Mouse (Mus musculus) neural tube, embryonic 15.5 days (tissue): Measurements from ENCODE around the gene Lamc1. TPM values are rescaled to one million over a fixed set of nuclear protein-coding genes. Genes with fewer than 3 reads are reported as not detected.
"Not testable (repeated sequence)": the region's sequence is repeated elsewhere in the genome, so short reads cannot be mapped to it uniquely, and the experiment has no call there.

Source experiments
- ATAC-seq: fragments of 200-750 bp; cut with Nextera tagmentation; 2 replicates; pipeline ENCODE4 v1.8.0; 2017; ENCODE audit warnings: mild to moderate bottlenecking, moderate TSS enrichment, moderate library complexity; ENCODE audit not compliant: low FRiP score
- H3K27ac ChIP-seq: fragments of 300-500 bp; sonication (generic); replicated peaks from 2 replicates; pipeline ENCODE4 v1.5.1; 2015; ENCODE audit warnings: mild to moderate bottlenecking, inconsistent platforms
- H3K27me3 ChIP-seq: fragments of 300-500 bp; sonication (generic); replicated peaks from 2 replicates; pipeline ENCODE4 v1.6.1; 2015; ENCODE audit warnings: inconsistent platforms
- H3K36me3 ChIP-seq: fragments of 300-500 bp; sonication (generic); 2 replicates; pipeline ENCODE4 v1.6.1; 2015; ENCODE audit warnings: inconsistent platforms
- H3K4me1 ChIP-seq: fragments of 300-500 bp; sonication (generic); 2 replicates; pipeline ENCODE4 v1.6.1; 2015; ENCODE audit warnings: inconsistent platforms
- H3K4me2 ChIP-seq: fragments of 300-500 bp; sonication (generic); 2 replicates; pipeline ENCODE4 v1.6.1; 2015; ENCODE audit warnings: inconsistent platforms, mild to moderate bottlenecking, moderate library complexity
- H3K4me3 ChIP-seq: fragments of 300-500 bp; sonication (generic); replicated peaks from 2 replicates; pipeline ENCODE4 v1.5.1; 2015; ENCODE audit warnings: mild to moderate bottlenecking, inconsistent platforms
- H3K9ac ChIP-seq: fragments of 300-500 bp; sonication (generic); replicated peaks from 2 replicates; pipeline ENCODE4 v1.6.1; 2015; ENCODE audit warnings: mild to moderate bottlenecking, inconsistent platforms
- H3K9me3 ChIP-seq: fragments of 300-500 bp; sonication (generic); replicated peaks from 2 replicates; pipeline ENCODE4 v1.6.1; 2016; ENCODE audit warnings: inconsistent platforms
- WGBS: fragments of 180-500 bp; shearing (Covaris S2); methylation state at CpG from one replicate; pipeline ENCODE4 v1.1.7; 2015; ENCODE audit warnings: mixed read lengths; 5-methylcytosine and 5-hydroxymethylcytosine counted together
- polyA plus RNA-seq: library from polyadenylated mRNA; unstranded; fragments of >200 nt; fragmentation: Nextera tagmentation; extraction: Ambion mirVana; gene quantifications from 2 replicates; pipeline ENCODE4 v1.2.1, GENCODE M21; 2015

Lamc1 gene
- polyA plus RNA-seq, 1 experiment from 2014 or later = 17.1 TPM

DNA sequence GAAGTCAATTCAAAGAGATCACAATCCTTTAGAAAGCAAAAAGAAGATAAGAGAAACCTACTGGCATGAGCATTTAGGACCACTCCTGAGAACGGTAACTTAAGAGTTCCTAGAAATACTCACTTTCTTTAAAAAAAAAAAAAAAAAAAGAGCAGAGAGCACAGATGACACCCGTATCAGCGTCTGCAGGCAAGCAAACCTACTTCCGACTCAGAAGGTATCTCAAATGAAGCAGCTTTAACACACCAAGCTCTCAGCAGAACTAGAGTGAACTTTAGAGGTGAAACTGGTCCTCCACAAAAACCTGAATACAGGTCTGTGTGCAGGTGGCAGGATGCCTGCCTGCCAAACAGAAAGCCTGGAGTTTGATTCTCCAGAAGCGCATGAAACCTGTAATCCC, 19.6 kb downstream of the Lamc1 start:
- Histone ChIP-seq H3K9me3 (no peaks in the 10 kb centered on the region), H3K27me3 (no peaks in the 10 kb centered on the region), H3K9ac (no peak overlapping the region), H3K27ac (no peak overlapping the region), H3K4me2 (no peak overlapping the region), H3K36me3 (no peaks in the 10 kb centered on the region), H3K4me1 (peaks cover 31% of the 10 kb centered on the region), H3K4me3 (no peak overlapping the region)
- ATAC-seq = no peak
- WGBS = 93% methylated on average over 5 of the region's 5 CpGs

DNA sequence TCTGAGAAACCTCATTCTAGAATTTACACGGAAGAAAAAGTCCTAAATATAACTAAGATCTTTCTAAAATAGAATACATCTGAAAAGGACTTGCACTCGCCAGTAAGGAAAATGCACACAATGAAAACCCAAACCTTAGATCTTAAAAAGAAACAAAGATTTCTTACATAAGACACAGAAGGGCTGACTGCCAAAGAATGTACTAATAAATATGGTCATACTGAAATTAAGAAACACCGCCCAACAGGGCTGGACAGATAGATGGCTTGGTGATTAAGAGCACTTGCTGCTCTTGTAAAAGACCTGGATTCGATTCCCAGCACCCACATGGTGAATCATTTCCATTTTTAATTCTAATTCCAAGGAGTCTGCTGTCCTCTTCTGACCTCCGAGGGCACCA, 22.4 kb downstream of the Lamc1 start:
- no peak overlapping the region for H3K27ac ChIP-seq
- no peak overlapping the region for H3K4me2 ChIP-seq
- WGBS = 83% methylated on average over 5 of the region's 5 CpGs
- no peak overlapping the region for H3K9ac ChIP-seq
- ATAC-seq = no peak
- no peak overlapping the region for H3K4me3 ChIP-seq
- peaks cover 23% of the 10 kb centered on the region for H3K4me1 ChIP-seq
- no peaks in the 10 kb centered on the region for H3K9me3 ChIP-seq
- H3K36me3 ChIP-seq = no peaks in the 10 kb centered on the region
- H3K27me3 ChIP-seq = no peaks in the 10 kb centered on the region

DNA sequence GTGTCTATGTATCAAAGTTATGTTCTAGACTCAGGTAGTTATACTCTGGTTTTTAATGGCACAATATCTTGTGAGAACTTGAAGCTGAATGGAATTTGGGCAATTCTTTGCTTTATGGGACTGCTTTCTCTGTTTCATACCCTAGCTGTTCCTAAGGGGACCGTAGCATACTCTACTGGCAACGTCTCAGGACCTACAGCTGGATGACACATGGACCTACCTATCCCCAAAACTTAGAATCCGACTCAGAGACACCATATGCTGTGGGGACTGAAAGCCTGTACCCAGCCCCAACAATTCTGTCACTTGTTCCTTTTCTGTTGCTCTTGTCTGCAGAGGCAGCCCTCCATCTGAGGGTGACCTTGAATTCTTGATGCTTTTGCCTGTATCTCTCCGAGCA, 23.3 kb downstream of the Lamc1 start:
- H3K9me3 ChIP-seq = no peaks in the 10 kb centered on the region
- 79% methylated on average over 4 of the region's 4 CpGs for WGBS
- peaks cover 23% of the 10 kb centered on the region for H3K4me1 ChIP-seq
- no peak overlapping the region for H3K9ac ChIP-seq
- H3K4me2 ChIP-seq = no peak overlapping the region
- peak overlapping the region; percentile 72; the same call in 1 of the 2 replicates for H3K27ac ChIP-seq
- H3K36me3 ChIP-seq = no peaks in the 10 kb centered on the region
- ATAC-seq = no peak
- no peaks in the 10 kb centered on the region for H3K27me3 ChIP-seq
- H3K4me3 ChIP-seq = no peak overlapping the region

DNA sequence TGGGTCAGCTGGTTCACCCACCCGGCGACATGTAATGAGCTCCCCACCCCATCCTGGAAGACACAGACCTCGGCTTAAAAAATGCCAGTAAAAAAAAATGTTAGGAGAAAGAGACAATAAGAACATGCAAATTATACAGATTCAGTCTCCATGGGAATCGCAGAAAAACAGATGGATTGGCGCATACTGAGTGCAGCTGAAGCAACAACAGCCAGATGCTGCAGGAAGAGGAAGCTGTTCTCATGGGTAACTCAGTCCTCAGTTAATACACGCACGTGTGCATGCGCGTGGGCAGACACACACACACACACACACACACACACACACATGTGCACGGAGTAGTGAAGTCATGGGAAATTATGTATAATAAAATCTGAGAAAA, 23.7 kb downstream of the Lamc1 start:
- whole genome bisulfite sequencing = 50% methylated on average over 10 of the region's 10 CpGs
- Histone ChIP-seq H3K9me3 (no peaks in the 10 kb centered on the region), H3K36me3 (no peaks in the 10 kb centered on the region), H3K9ac (no peak overlapping the region), H3K4me2 (peak overlapping the region; percentile 22), H3K27ac (peak overlapping the region; percentile 72), H3K4me1 (peaks cover 23% of the 10 kb centered on the region), H3K4me3 (no peak overlapping the region), H3K27me3 (no peaks in the 10 kb centered on the region)
- peak; percentile 55; the same call in 1 of the 2 replicates for ATAC-seq

DNA sequence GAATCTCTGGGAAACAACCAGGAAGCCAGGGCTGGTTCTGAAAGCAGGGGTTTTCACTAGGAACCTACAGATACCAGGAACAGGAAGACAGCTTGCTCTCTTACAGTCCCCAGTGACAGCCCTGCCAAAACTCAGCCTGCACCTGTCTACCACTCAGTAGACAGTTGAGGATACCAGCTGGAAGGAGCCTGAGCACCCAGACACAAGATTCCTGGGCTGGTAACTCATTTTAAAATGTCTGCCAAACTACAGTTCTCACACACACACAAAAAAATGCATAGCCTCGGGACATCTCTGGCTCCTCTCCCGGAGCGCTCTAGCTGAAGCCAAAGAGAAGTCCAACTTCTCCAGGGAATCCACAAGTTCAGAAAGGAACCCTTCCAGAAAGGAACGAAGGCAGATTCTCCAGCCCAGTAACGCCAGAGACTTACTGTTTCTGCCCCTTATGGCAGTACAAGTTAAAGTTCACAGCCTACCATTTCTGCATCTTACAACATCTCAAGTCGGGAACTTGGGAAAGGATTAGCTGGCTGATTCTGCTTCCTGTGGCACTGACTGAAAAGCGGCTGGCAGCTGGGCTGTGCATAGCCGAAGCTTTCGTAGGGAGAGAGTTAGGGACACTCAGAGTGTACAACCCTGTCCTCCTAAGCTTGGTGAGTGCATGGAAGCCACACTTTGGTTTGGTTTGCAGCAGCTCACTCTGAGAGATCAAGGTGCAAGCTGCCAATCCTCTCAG, 24.2 kb downstream of the Lamc1 start:
- Histone ChIP-seq H3K4me1 (peaks cover 23% of the 10 kb centered on the region), H3K4me2 (peak overlapping the region; percentile 22), H3K36me3 (no peaks in the 10 kb centered on the region), H3K9me3 (no peaks in the 10 kb centered on the region), H3K4me3 (no peak overlapping the region), H3K27ac (peak overlapping the region; percentile 72), H3K9ac (no peak overlapping the region), H3K27me3 (no peaks in the 10 kb centered on the region)
- ATAC-seq = no peak; the same call in 1 of the 2 replicates
- 71% methylated on average over 9 of the region's 9 CpGs for WGBS

DNA sequence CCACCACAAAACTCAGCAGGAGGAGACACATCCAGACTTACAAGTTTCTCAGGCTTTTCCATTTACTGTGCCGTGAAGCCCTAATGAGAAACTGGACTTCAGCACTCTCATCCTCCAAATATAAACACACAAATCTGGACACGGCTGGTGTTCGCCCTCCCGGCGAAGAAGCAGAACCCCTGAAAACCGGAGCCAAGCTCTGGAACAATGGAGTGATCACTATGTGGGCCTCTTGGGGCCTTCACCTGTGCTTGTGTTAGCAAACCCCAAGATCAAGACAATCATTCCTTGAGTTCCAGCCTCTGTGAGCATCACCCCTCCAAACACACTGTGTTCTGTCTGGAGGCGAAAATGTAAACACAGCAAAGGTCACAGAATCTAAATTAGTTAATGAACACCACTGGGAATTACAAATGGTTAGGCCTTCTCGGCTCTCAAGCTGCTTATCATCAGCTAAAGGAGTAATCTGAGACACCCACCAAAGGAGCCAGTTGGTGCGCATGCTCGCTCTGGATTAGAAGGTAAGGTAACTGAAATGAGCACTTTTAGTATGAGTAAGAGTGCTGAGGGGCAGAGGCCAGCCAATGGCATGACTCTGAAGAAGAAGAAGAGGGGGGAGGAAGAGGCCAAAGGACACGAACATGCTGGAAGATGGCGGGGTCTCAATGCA, 24.9 kb downstream of the Lamc1 start:
- Histone ChIP-seq H3K4me1 (peaks cover 23% of the 10 kb centered on the region), H3K27ac (peak overlapping the region; percentile 72; the same call in 1 of the 2 replicates), H3K9me3 (no peaks in the 10 kb centered on the region), H3K4me3 (no peak overlapping the region), H3K36me3 (no peaks in the 10 kb centered on the region), H3K4me2 (peak overlapping the region; percentile 22; the same call in 1 of the 2 replicates), H3K27me3 (no peaks in the 10 kb centered on the region), H3K9ac (no peak overlapping the region)
- 78% methylated on average over 12 of the region's 12 CpGs for WGBS
- ATAC-seq = no peak

DNA sequence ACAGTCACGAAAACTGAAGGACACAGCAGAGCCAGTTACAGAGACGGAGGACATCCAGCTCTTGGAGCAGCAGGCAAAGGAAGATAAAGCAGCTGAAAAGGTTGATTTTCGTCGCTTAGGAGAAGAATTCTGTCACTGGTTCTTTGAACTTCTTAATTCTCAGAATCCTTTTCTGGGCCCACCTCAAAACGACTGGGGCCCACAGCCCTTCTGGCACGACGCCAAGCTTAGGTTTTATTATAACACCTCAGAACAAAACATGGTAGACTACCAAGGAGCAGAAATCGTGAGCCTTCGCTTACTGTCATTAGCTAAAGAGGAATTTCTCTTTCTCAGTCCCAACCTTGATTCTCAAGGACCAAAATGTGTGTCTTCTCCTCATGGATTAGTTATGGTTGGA, 26.9 kb downstream of the Lamc1 start:
- H3K9ac ChIP-seq, H3K9me3 ChIP-seq, H3K27me3 ChIP-seq, H3K27ac ChIP-seq, H3K4me2 ChIP-seq, H3K36me3 ChIP-seq, ATAC-seq, H3K4me3 ChIP-seq: not testable (repeated sequence)
- H3K4me1 ChIP-seq = peaks cover 23% of the 10 kb centered on the region
- 78% methylated on average over 9 of the region's 9 CpGs for WGBS

DNA sequence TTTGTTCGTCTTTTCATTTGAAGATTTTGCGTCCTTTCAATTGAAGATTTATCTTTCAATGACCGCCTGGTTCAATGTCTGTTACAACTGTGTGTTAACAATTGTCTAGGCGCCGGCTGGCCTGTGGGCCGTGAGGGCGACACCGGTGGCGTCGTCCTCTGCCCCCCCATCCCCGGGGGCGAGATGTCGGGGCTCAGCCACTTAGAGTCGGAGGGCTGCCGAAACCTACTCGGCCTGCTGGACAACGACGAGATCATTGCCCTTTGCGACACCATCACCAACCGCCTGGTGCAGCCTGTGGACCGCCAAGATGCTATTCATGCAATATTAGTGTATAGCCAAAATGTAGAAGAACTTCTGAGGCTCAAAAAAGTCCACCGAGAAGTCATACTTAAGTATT, 27.3 kb downstream of the Lamc1 start:
- ATAC-seq, H3K4me2 ChIP-seq, H3K36me3 ChIP-seq, H3K27me3 ChIP-seq, H3K9ac ChIP-seq, H3K9me3 ChIP-seq, H3K27ac ChIP-seq, H3K4me3 ChIP-seq: not testable (repeated sequence)
- peaks cover 23% of the 10 kb centered on the region for H3K4me1 ChIP-seq
- 91% methylated on average over 22 of the region's 22 CpGs for WGBS

DNA sequence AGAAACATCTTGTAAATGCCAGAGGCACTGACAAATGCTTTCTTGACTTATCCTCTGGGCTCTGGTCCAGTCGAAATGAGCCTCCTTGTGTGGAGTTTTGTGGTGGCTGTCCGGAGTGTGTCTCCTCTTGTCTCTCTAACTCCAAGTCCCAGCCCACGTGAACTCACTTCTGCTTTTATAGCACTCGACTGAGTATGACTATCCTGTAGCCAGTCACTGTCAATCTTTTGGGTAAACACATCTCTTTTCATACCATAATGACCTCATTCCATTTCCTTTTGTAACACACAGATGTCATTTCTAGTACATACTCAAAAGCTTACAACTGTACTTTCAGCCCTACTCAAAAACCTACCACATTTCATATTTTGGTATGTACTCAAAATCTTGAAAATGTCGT, 33.1 kb downstream of the Lamc1 start:
- WGBS = 86% methylated on average over 5 of the region's 5 CpGs
- not testable (repeated sequence) for H3K9ac ChIP-seq, H3K9me3 ChIP-seq, H3K4me1 ChIP-seq, ATAC-seq, H3K27ac ChIP-seq, H3K27me3 ChIP-seq, H3K36me3 ChIP-seq, H3K4me2 ChIP-seq, H3K4me3 ChIP-seq

DNA sequence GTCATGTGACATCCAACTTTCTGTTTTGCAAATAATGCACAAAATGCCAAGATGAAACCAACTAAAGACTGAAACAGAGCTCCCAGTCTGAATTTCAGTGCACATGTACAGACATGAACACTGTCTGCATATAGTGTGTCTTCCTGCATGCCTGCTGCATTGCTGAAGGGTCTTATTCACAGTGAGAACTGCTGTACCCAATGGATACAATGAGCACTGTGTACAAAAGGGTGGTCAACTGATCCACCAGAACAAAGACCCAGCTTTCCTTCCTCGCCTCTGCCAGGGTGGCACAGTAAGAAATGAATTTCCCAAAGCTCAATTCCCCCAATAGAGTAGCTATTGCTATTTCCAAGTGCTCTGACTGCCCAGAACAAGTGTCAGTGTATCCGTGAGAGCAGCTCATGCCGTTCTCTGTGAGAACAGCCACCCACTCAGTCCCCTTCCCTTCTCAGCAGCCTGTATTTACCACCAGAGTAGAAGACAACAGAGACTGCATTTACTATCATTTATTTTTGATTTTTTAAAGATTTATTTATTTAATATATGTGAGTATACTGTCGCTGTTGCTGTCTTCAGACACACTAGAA, 34.7 kb downstream of the Lamc1 start:
- H3K36me3 ChIP-seq, H3K4me3 ChIP-seq, H3K27me3 ChIP-seq, H3K9me3 ChIP-seq, H3K4me2 ChIP-seq, H3K4me1 ChIP-seq, ATAC-seq, H3K9ac ChIP-seq, H3K27ac ChIP-seq: not testable (repeated sequence)
- 68% methylated on average over 4 of the region's 4 CpGs for WGBS

DNA sequence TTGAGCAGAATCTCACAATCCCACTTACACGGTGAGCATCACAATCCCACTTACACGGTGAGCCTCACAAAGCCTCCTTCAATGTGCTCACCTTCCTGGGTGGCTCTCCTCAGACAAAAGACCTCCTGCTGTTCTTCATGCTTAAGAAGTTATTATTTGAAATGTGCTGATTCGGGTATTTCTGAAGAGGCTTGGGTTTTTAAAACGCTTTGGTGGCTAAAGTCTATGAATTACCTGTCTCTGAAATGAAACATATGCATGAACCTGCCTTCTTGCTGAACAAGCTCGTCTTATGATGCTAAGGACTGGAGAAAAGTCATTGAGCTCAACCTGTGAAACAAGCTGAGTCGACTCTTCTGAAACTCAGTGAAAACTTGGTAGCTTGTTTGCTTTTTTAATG, 36.6 kb downstream of the Lamc1 start:
- H3K4me3 ChIP-seq = no peak overlapping the region

DNA sequence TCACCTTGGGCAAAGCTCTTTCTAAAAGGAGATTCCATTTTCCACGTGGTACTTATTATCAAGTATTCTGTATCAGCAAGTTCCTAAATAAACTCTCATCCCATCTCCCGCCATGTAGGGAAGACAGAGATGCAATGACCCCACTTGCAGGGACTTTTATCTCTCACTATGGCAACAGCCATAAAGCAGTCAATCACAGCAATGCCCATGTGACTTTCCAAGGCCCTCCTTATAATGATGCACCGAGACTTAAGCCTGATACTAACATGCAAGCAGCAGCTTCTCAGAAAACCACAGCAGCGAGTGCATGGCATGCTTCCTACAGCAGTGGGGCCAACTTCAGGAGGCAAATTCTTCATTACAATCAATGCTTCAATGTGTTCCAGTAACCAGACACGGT, 39.7 kb downstream of the Lamc1 start:
- H3K27me3 ChIP-seq = no peaks in the 10 kb centered on the region
- no peaks in the 10 kb centered on the region for H3K9me3 ChIP-seq
- H3K9ac ChIP-seq = no peak overlapping the region
- no peaks in the 10 kb centered on the region for H3K36me3 ChIP-seq
- H3K27ac ChIP-seq = no peak overlapping the region
- peaks cover 7% of the 10 kb centered on the region for H3K4me1 ChIP-seq
- WGBS = 48% methylated on average over 5 of the region's 5 CpGs
- H3K4me2 ChIP-seq = no peak overlapping the region
- no peak for ATAC-seq
- no peak overlapping the region for H3K4me3 ChIP-seq

More for the DNA sequence above, 36.6 kb downstream of the Lamc1 start:
- H3K4me2 ChIP-seq = no peak overlapping the region
- H3K27ac ChIP-seq = no peak overlapping the region
- 65% methylated on average over 6 of the region's 6 CpGs for WGBS
- ATAC-seq = no peak
- no peaks in the 10 kb centered on the region for H3K36me3 ChIP-seq
- H3K9me3 ChIP-seq = no peaks in the 10 kb centered on the region
- H3K9ac ChIP-seq = no peak overlapping the region
- peaks cover 7% of the 10 kb centered on the region for H3K4me1 ChIP-seq
- H3K27me3 ChIP-seq = no peaks in the 10 kb centered on the region
